Mouse (Mus musculus) stomach, embryonic 16.5 days (tissue): Measurements from ENCODE around the gene Zeb2. TPM values are rescaled to one million over a fixed set of nuclear protein-coding genes. Genes with fewer than 3 reads are reported as not detected.

Source experiments
- ATAC-seq: fragments of 200-750 bp; cut with Nextera tagmentation; 2 replicates; pipeline ENCODE4 v1.8.0; 2017; ENCODE audit warnings: moderate number of reproducible peaks, moderate TSS enrichment; ENCODE audit not compliant: insufficient read depth, low FRiP score
- H3K27ac ChIP-seq: fragments of 300-500 bp; sonication (generic); 2 replicates; pipeline ENCODE4 v1.5.1; 2014; ENCODE audit warnings: low read length
- H3K27me3 ChIP-seq: fragments of 300-500 bp; sonication (generic); 2 replicates; pipeline ENCODE4 v1.6.1; 2014; ENCODE audit warnings: low read length, control low read depth, mixed read lengths; ENCODE audit not compliant: control insufficient read depth, insufficient read depth
- H3K36me3 ChIP-seq: fragments of 300-500 bp; sonication (generic); 2 replicates; pipeline ENCODE4 v1.6.1; 2014; ENCODE audit warnings: low read length; ENCODE audit not compliant: control insufficient read depth, insufficient read depth
- H3K4me1 ChIP-seq: fragments of 300-500 bp; sonication (generic); 2 replicates; pipeline ENCODE4 v1.6.1; 2014; ENCODE audit warnings: low read length, control low read depth, mixed read lengths; ENCODE audit not compliant: control insufficient read depth, insufficient read depth
- H3K4me2 ChIP-seq: fragments of 300-500 bp; sonication (generic); 2 replicates; pipeline ENCODE4 v1.6.1; 2014; ENCODE audit warnings: low read depth, low read length, mixed read lengths
- H3K4me3 ChIP-seq: fragments of 300-500 bp; sonication (generic); replicated peaks from 2 replicates; pipeline ENCODE4 v1.5.1; 2014; ENCODE audit warnings: mild to moderate bottlenecking, low read length
- H3K9ac ChIP-seq: fragments of 300-500 bp; sonication (generic); 2 replicates; pipeline ENCODE4 v1.6.1; 2014; ENCODE audit warnings: low read length
- H3K9me3 ChIP-seq: fragments of 300-500 bp; sonication (generic); replicated peaks from 2 replicates; pipeline ENCODE4 v1.6.1; 2016; ENCODE audit warnings: low read length, control low read depth; ENCODE audit not compliant: control insufficient read depth
- WGBS: fragments of 180-500 bp; shearing (Covaris S2); extraction: QIAGEN DNeasy Blood & Tissue Kit; methylation state at CpG from one replicate; pipeline ENCODE4 v1.1.7; 2014; 5-methylcytosine and 5-hydroxymethylcytosine counted together
- polyA plus RNA-seq: library from polyadenylated mRNA; unstranded; fragments of >200 nt; fragmentation: Nextera tagmentation; extraction: Ambion mirVana; gene quantifications from 2 replicates; pipeline ENCODE4 v1.2.1, GENCODE M21; 2015

Gene Zeb2
- polyA plus RNA-seq, 1 experiment from 2014 or later, result 50.6 TPM

DNA sequence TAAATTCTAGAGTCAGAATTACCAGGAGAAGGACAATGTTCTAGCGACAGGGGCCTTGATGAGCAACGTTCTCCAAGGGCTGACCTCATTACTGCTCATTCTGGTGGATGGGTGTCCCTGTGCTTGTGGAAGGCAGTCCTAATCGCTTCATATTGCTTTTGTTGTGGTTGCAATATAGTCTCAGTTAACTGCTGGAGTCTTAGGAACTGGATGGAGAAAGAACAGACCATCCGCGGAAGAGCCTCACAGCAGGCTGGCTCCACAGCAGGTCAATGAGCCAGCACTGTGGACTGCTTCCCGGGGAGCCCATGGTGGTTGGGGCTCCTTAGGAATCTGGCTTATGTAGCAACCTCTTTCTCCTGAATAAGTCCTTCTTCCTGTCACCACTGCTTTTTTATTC lies 12.4 kb upstream of the Zeb2 start:
- H3K4me2 ChIP-seq, result no peak overlapping the region
- no peak overlapping the region for H3K27ac ChIP-seq
- ATAC-seq, result no peak
- H3K9me3 ChIP-seq, result no peaks in the 10 kb centered on the region
- no peaks in the 10 kb centered on the region for H3K36me3 ChIP-seq
- H3K4me3 ChIP-seq, result no peak overlapping the region
- H3K27me3 ChIP-seq, result no peaks in the 10 kb centered on the region
- no peak overlapping the region for H3K9ac ChIP-seq
- H3K4me1 ChIP-seq, result no peaks in the 10 kb centered on the region
- 49% methylated on average over 6 of the region's 6 CpGs for WGBS

GRCm38 (mm10) chr2:45128696-45129095 lies 11.5 kb upstream of the Zeb2 start:
- WGBS, result 93% methylated on average over 2 of the region's 2 CpGs
- Histone ChIP-seq H3K9ac (no peak overlapping the region), H3K36me3 (no peaks in the 10 kb centered on the region), H3K9me3 (no peaks in the 10 kb centered on the region), H3K4me1 (no peaks in the 10 kb centered on the region), H3K27me3 (no peaks in the 10 kb centered on the region), H3K27ac (no peak overlapping the region), H3K4me3 (no peak overlapping the region), H3K4me2 (no peak overlapping the region)
- ATAC-seq, result no peak

DNA sequence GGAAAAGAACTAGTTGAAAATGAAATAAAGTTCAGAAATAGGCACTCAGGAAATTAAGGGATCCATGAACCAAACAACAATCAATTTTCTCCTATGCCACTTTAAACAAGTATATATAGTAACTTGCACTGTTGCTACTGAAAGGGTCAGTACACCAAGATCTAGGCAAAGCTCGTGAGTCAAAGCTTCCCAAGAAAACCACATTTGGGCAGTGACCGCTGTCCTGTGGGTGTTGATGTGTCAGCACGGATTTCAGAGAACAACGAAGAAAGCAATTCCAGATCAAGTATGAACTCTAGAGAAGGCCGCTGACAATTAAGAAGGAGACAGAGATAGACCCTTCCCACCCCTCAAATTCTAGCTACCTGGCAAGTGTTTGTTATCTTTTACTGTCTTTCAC lies 9.2 kb upstream of the Zeb2 start:
- Histone ChIP-seq H3K27ac (no peak overlapping the region), H3K27me3 (no peaks in the 10 kb centered on the region), H3K4me1 (no peaks in the 10 kb centered on the region), H3K4me2 (no peak overlapping the region), H3K9ac (no peak overlapping the region), H3K9me3 (no peaks in the 10 kb centered on the region), H3K36me3 (no peaks in the 10 kb centered on the region), H3K4me3 (no peak overlapping the region)
- 86% methylated on average over 5 of the region's 5 CpGs for WGBS
- no peak for ATAC-seq

DNA sequence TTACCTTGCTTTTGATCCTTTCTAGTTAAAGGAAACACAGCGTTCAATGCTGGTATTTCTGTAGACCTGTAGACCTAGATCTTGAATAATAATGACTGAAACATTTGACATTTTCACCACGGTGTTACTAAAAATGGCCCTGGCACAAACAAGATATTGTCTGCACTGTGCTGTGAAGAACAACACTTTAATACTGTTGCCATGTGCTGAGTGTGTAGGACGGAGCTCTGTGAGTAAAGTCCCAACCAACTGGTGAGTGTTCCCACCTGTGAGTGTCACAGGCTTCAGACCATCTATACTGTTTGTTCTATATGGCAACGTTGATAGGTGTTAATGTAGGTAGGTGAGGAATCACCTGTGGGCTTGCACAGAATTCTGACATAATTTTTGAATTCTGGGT lies 8.0 kb upstream of the Zeb2 start:
- 58% methylated on average over 4 of the region's 4 CpGs for WGBS
- H3K4me3 ChIP-seq, result no peak overlapping the region
- H3K27me3 ChIP-seq, result no peaks in the 10 kb centered on the region
- H3K27ac ChIP-seq, result no peak overlapping the region
- no peaks in the 10 kb centered on the region for H3K9me3 ChIP-seq
- no peaks in the 10 kb centered on the region for H3K4me1 ChIP-seq
- no peaks in the 10 kb centered on the region for H3K36me3 ChIP-seq
- no peak overlapping the region for H3K4me2 ChIP-seq
- H3K9ac ChIP-seq, result no peak overlapping the region
- no peak for ATAC-seq

DNA sequence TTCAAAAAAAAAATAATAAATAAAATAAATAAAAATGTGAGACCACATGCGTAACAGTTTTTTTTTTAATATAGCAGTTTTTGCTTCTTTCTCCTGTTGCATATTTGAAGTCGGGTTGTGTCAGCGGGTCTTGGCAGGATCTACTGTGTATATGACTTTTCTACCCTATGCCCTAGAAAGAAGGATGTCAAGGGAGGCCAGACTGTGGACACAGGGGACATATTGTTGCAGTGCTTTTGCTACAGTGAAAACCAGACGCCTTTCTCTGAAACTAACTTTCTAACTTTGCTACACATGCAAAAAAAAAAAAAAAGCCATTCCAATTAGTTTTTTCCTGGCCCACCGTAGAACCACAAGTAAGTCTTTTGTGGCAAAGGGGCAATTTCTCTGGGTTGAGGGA lies 6.3 kb upstream of the Zeb2 start:
- H3K36me3 ChIP-seq, result no peaks in the 10 kb centered on the region
- 79% methylated on average over 5 of the region's 5 CpGs for WGBS
- H3K27ac ChIP-seq, result no peak overlapping the region
- no peak for ATAC-seq
- H3K4me3 ChIP-seq, result no peak overlapping the region
- H3K4me2 ChIP-seq, result no peak overlapping the region
- no peaks in the 10 kb centered on the region for H3K4me1 ChIP-seq
- H3K9me3 ChIP-seq, result no peaks in the 10 kb centered on the region
- no peak overlapping the region for H3K9ac ChIP-seq
- no peaks in the 10 kb centered on the region for H3K27me3 ChIP-seq

DNA sequence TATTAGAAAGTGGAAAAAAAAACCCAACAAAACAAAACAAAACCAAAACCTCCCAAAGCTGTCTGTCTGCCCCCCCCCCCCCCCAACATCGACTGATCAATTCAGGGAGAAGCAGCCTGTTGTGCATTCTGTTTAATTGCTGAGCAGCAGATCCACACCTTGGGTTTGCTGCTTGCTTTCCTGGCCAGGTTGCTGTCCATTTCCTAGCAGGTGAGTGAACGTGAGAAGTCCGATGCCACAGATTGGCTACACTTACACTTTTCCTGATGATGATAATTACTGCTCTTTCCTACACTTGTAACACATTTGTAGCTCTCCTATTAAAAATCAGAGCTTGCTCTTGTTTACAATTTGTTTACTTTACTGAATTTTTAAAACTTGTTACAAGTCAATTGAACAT lies 926 bp upstream of the Zeb2 start:
- Histone ChIP-seq H3K4me3 (no peak overlapping the region), H3K27ac (no peak overlapping the region; the same call in 1 of the 2 replicates), H3K4me1 (peaks cover 8% of the 10 kb centered on the region), H3K36me3 (no peaks in the 10 kb centered on the region), H3K9ac (no peak overlapping the region), H3K9me3 (no peaks in the 10 kb centered on the region), H3K27me3 (peaks cover 2% of the 10 kb centered on the region; the same call in 1 of the 2 replicates), H3K4me2 (peak overlapping the region; percentile 35)
- no peak for ATAC-seq
- WGBS, result 55% methylated on average over 3 of the region's 3 CpGs

DNA sequence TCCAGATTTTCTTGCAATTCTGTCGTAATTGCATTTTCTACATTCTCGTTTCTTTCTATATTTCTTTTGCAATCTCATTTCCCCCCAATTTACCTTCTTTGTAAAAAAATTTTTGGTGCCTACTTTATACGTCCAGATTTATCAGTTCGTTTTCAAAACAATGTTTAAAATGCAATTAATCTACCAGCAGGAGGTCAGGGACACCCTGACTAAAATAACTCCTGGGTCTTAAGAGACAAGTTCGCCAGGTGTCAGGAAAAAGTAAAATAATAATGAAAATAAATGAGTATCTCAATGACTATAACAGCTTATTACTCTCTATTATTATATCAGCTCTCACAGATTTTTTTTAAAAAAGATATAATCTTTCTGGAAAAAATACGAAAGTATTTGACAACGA lies 397 bp upstream of the Zeb2 start:
- ATAC-seq, result no peak
- H3K27ac ChIP-seq, result peak overlapping the region; percentile 87
- H3K4me1 ChIP-seq, result peaks cover 8% of the 10 kb centered on the region
- no peaks in the 10 kb centered on the region for H3K9me3 ChIP-seq
- H3K4me3 ChIP-seq, result peak overlapping the region; percentile 61
- H3K27me3 ChIP-seq, result peaks cover 2% of the 10 kb centered on the region; the same call in 1 of the 2 replicates
- H3K9ac ChIP-seq, result peak overlapping the region; percentile 83
- 29% methylated on average over 7 of the region's 7 CpGs for WGBS
- peak overlapping the region; percentile 80 for H3K4me2 ChIP-seq
- H3K36me3 ChIP-seq, result no peaks in the 10 kb centered on the region

DNA sequence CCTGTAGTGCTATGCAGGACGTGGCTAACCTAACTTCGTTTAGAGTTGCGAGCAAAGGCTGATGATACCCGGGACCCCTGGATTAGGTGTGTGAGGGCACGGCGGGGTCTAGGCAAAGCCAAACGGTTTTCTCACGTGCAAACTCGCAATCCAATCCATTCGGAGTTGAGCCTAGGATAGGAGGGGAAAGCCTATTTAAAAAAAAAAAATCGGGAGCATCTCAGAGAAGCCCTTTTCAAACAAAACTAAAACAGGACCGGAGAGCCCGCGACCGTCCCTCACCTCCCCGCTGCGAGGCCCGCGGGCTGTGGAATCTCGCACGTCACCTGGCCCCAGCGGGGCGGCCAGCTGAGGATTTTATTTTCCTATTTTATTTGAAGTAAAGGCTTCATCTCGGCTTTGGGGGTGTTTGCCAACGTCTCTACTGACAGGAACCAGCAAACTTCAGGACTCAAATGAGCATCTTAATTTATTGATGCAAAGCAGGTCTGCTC lies 617 bp downstream of the Zeb2 start:
- Histone ChIP-seq H3K9ac (peak overlapping the region; percentile 83), H3K27me3 (peaks cover 2% of the 10 kb centered on the region; the same call in 1 of the 2 replicates), H3K4me1 (peaks cover 8% of the 10 kb centered on the region), H3K4me3 (peak overlapping the region; percentile 61), H3K4me2 (peak overlapping the region; percentile 80), H3K36me3 (no peaks in the 10 kb centered on the region), H3K27ac (peak overlapping the region; percentile 87), H3K9me3 (no peaks in the 10 kb centered on the region)
- WGBS, result under 1% methylated on average over 25 of the region's 25 CpGs
- no peak for ATAC-seq

GRCm38 (mm10) chr2:45115720-45116495 lies 1.3 kb downstream of the Zeb2 start:
- peaks cover 2% of the 10 kb centered on the region; the same call in 1 of the 2 replicates for H3K27me3 ChIP-seq
- peak overlapping the region; percentile 87 for H3K27ac ChIP-seq
- peak overlapping the region; percentile 61 for H3K4me3 ChIP-seq
- H3K4me1 ChIP-seq, result peaks cover 8% of the 10 kb centered on the region
- ATAC-seq, result no peak; the same call in 1 of the 2 replicates
- WGBS, result 3% methylated on average over 23 of the region's 23 CpGs
- H3K4me2 ChIP-seq, result peak overlapping the region; percentile 80
- H3K9ac ChIP-seq, result peak overlapping the region; percentile 83
- H3K36me3 ChIP-seq, result no peaks in the 10 kb centered on the region
- H3K9me3 ChIP-seq, result no peaks in the 10 kb centered on the region
